Mouse (Mus musculus): ENCODE results near the gene Prcp. TPM values are rescaled to one million over a fixed set of nuclear protein-coding genes. Genes with fewer than 3 reads are reported as not detected.

Gene Prcp
- polyA plus RNA-seq (2016; fragmentation: Nextera tagmentation; extraction: Ambion mirVana), result 20.0 and 20.7 TPM in 2 replicates

GRCm38 (mm10) chr7:92874116-92874675 is at the start of gene Prcp, which contains the start of gene Ddias:
TSS of gene Prcp (plus strand) at chr7:92874470.
TSS of gene Ddias (minus strand) at chr7:92874247.
- peak within 1 kb of the TSS; percentile 72 for H3K4me3 ChIP-seq
- DNase-seq (ENCODE audit: low spot score), result peak; percentile 97
- H3K27ac ChIP-seq (replicated peaks), result peak within 1 kb of the TSS; percentile 98
- peaks cover 12% of the 10 kb centered on the region; the same call in 1 of the 2 replicates for H3K36me3 ChIP-seq
- no peaks in the 10 kb centered on the region for H3K27me3 ChIP-seq (ENCODE audit: low read depth, poor library complexity, severe bottlenecking)
- under 1% methylated on average over 53 of the region's 53 CpGs for WGBS
- no peaks in the 10 kb centered on the region for H3K9me3 ChIP-seq (replicated peaks)
- peaks cover 31% of the 10 kb centered on the region for H3K4me1 ChIP-seq

GRCm38 (mm10) chr7:92826248-92826647 is 48.0 kb upstream of the Prcp start:
- H3K36me3 ChIP-seq, result no peaks in the 10 kb centered on the region
- no peaks in the 10 kb centered on the region for H3K9me3 ChIP-seq (replicated peaks)
- no peak for DNase-seq (ENCODE audit: low spot score)
- H3K4me3 ChIP-seq, result no peak overlapping the region
- no peaks in the 10 kb centered on the region for H3K27me3 ChIP-seq (ENCODE audit: low read depth, poor library complexity, severe bottlenecking)
- H3K4me1 ChIP-seq, result no peaks in the 10 kb centered on the region
- H3K27ac ChIP-seq (replicated peaks), result no peak overlapping the region
- WGBS, result 90% methylated on average over 3 of the region's 3 CpGs

- Histone ChIP-seq H3K27me3 (ENCODE audit: low read depth, poor library complexity, severe bottlenecking) (no peaks in the 10 kb centered on the region), H3K4me3 (no peak overlapping the region), H3K9me3 (replicated peaks) (no peaks in the 10 kb centered on the region), H3K4me1 (no peaks in the 10 kb centered on the region), H3K27ac (replicated peaks) (no peak overlapping the region), H3K36me3 (no peaks in the 10 kb centered on the region)
- 63% methylated on average over 3 of the region's 3 CpGs for WGBS
- DNase-seq (ENCODE audit: low spot score), result no peak
These were observed 46.3 kb upstream of the Prcp start for GRCm38 (mm10) chr7:92827981-92828380.

GRCm38 (mm10) chr7:92832395-92832794 is 41.9 kb upstream of the Prcp start:
- no peak overlapping the region for H3K4me3 ChIP-seq
- 0 out of 2 replicates have a peak, but pooled peaks cover 7% of the 10 kb centered on the region for H3K36me3 ChIP-seq
- no peak for DNase-seq (ENCODE audit: low spot score)
- H3K27ac ChIP-seq (replicated peaks), result no peak overlapping the region
- H3K27me3 ChIP-seq (ENCODE audit: low read depth, poor library complexity, severe bottlenecking), result no peaks in the 10 kb centered on the region
- WGBS, result 92% methylated on average over 6 of the region's 6 CpGs
- H3K9me3 ChIP-seq (replicated peaks), result no peaks in the 10 kb centered on the region
- no peaks in the 10 kb centered on the region for H3K4me1 ChIP-seq

- no peaks in the 10 kb centered on the region for H3K9me3 ChIP-seq (replicated peaks)
- no peak overlapping the region for H3K4me3 ChIP-seq
- 92% methylated on average over 2 of the region's 2 CpGs for WGBS
- DNase-seq (ENCODE audit: low spot score), result no peak
- 0 out of 2 replicates have a peak, but pooled peaks cover 7% of the 10 kb centered on the region for H3K36me3 ChIP-seq
- H3K27me3 ChIP-seq (ENCODE audit: low read depth, poor library complexity, severe bottlenecking), result no peaks in the 10 kb centered on the region
- H3K27ac ChIP-seq (replicated peaks), result no peak overlapping the region
- no peaks in the 10 kb centered on the region for H3K4me1 ChIP-seq
These were observed 39.9 kb upstream of the Prcp start for GRCm38 (mm10) chr7:92834391-92834790.

- H3K9me3 ChIP-seq (replicated peaks), result no peaks in the 10 kb centered on the region
- no peaks in the 10 kb centered on the region for H3K27me3 ChIP-seq (ENCODE audit: low read depth, poor library complexity, severe bottlenecking)
- WGBS, result 84% methylated on average over 3 of the region's 3 CpGs
- H3K27ac ChIP-seq (replicated peaks), result no peak overlapping the region
- H3K4me3 ChIP-seq, result no peak overlapping the region
- H3K4me1 ChIP-seq, result no peaks in the 10 kb centered on the region
- DNase-seq (ENCODE audit: low spot score), result no peak
- 0 out of 2 replicates have a peak, but pooled peaks cover 7% of the 10 kb centered on the region for H3K36me3 ChIP-seq
These were observed 37.8 kb upstream of the Prcp start for GRCm38 (mm10) chr7:92836447-92836846.

- Histone ChIP-seq H3K27me3 (ENCODE audit: low read depth, poor library complexity, severe bottlenecking) (no peaks in the 10 kb centered on the region), H3K4me1 (no peaks in the 10 kb centered on the region), H3K36me3 (0 out of 2 replicates have a peak, but pooled peaks cover 7% of the 10 kb centered on the region), H3K9me3 (replicated peaks) (no peaks in the 10 kb centered on the region), H3K4me3 (no peak overlapping the region), H3K27ac (replicated peaks) (no peak overlapping the region)
- no peak for DNase-seq (ENCODE audit: low spot score)
- 92% methylated on average over 11 of the region's 11 CpGs for WGBS
These were observed 37.0 kb upstream of the Prcp start for GRCm38 (mm10) chr7:92837226-92837625.

- no peak for DNase-seq (ENCODE audit: low spot score)
- Histone ChIP-seq H3K4me3 (no peak overlapping the region), H3K27ac (replicated peaks) (no peak overlapping the region), H3K36me3 (0 out of 2 replicates have a peak, but pooled peaks cover 7% of the 10 kb centered on the region), H3K4me1 (no peaks in the 10 kb centered on the region), H3K27me3 (ENCODE audit: low read depth, poor library complexity, severe bottlenecking) (no peaks in the 10 kb centered on the region), H3K9me3 (replicated peaks) (no peaks in the 10 kb centered on the region)
- 78% methylated on average over 3 of the region's 3 CpGs for WGBS
These were observed 36.4 kb upstream of the Prcp start for GRCm38 (mm10) chr7:92837907-92838306.

- Histone ChIP-seq H3K9me3 (replicated peaks) (no peaks in the 10 kb centered on the region), H3K4me3 (no peak overlapping the region), H3K4me1 (no peaks in the 10 kb centered on the region), H3K36me3 (no peaks in the 10 kb centered on the region), H3K27ac (replicated peaks) (no peak overlapping the region), H3K27me3 (ENCODE audit: low read depth, poor library complexity, severe bottlenecking) (no peaks in the 10 kb centered on the region)
- 86% methylated on average over 2 of the region's 2 CpGs for WGBS
- no peak for DNase-seq (ENCODE audit: low spot score)
These were observed 32.0 kb upstream of the Prcp start for GRCm38 (mm10) chr7:92842254-92842653.

GRCm38 (mm10) chr7:92848246-92848645 is 26.0 kb upstream of the Prcp start:
- 90% methylated on average over 3 of the region's 3 CpGs for WGBS
- H3K27me3 ChIP-seq (ENCODE audit: low read depth, poor library complexity, severe bottlenecking), result no peaks in the 10 kb centered on the region
- no peaks in the 10 kb centered on the region for H3K36me3 ChIP-seq
- H3K4me1 ChIP-seq, result no peaks in the 10 kb centered on the region
- no peak overlapping the region for H3K27ac ChIP-seq (replicated peaks)
- DNase-seq (ENCODE audit: low spot score), result no peak
- H3K4me3 ChIP-seq, result no peak overlapping the region
- H3K9me3 ChIP-seq (replicated peaks), result no peaks in the 10 kb centered on the region

- no peak for DNase-seq (ENCODE audit: low spot score)
- Histone ChIP-seq H3K9me3 (replicated peaks) (no peaks in the 10 kb centered on the region), H3K27ac (replicated peaks) (no peak overlapping the region), H3K27me3 (ENCODE audit: low read depth, poor library complexity, severe bottlenecking) (no peaks in the 10 kb centered on the region), H3K36me3 (peaks cover 39% of the 10 kb centered on the region), H3K4me1 (no peaks in the 10 kb centered on the region), H3K4me3 (no peak overlapping the region)
- WGBS, result 48% methylated on average over 2 of the region's 2 CpGs
These were observed 7.7 kb upstream of the Prcp start for GRCm38 (mm10) chr7:92866526-92866925.

- no peaks in the 10 kb centered on the region for H3K27me3 ChIP-seq (ENCODE audit: low read depth, poor library complexity, severe bottlenecking)
- no peak overlapping the region for H3K4me3 ChIP-seq
- no peaks in the 10 kb centered on the region for H3K9me3 ChIP-seq (replicated peaks)
- H3K4me1 ChIP-seq, result peaks cover 13% of the 10 kb centered on the region
- H3K27ac ChIP-seq (replicated peaks), result no peak overlapping the region
- DNase-seq (ENCODE audit: low spot score), result no peak
- 84% methylated on average over 3 of the region's 3 CpGs for WGBS
- H3K36me3 ChIP-seq, result peaks cover 30% of the 10 kb centered on the region
These were observed 4.1 kb upstream of the Prcp start for GRCm38 (mm10) chr7:92870161-92870560.

- Histone ChIP-seq H3K4me1 (peaks cover 25% of the 10 kb centered on the region), H3K36me3 (peaks cover 20% of the 10 kb centered on the region; the same call in 1 of the 2 replicates), H3K9me3 (replicated peaks) (no peaks in the 10 kb centered on the region), H3K27ac (replicated peaks) (no peak overlapping the region), H3K4me3 (no peak overlapping the region), H3K27me3 (ENCODE audit: low read depth, poor library complexity, severe bottlenecking) (no peaks in the 10 kb centered on the region)
- WGBS, result 92% methylated on average over 4 of the region's 4 CpGs
- no peak for DNase-seq (ENCODE audit: low spot score)
These were observed 2.7 kb upstream of the Prcp start for GRCm38 (mm10) chr7:92871596-92871995.

Measured in midbrain, embryonic 10.5 days (tissue).